Mouse (Mus musculus) cortical plate, adult 2 months (tissue): ENCODE measurements around the gene Gpr55.

Experiments used
- CTCF ChIP-seq: fragments of 200-500 bp; IDR thresholded peaks from 2 replicates; pipeline ENCODE4 v1.5.1; 2011; ENCODE audit warnings: mild to moderate bottlenecking, control low read depth, low read length; ENCODE audit not compliant: insufficient read depth; ENCODE audit errors: extremely low read depth
- POLR2A ChIP-seq: fragments of 200-500 bp; IDR thresholded peaks from 2 replicates; pipeline ENCODE4 v1.6.1; 2011; ENCODE audit warnings: mild to moderate bottlenecking, low read length, control low read depth; ENCODE audit not compliant: insufficient read depth; ENCODE audit errors: extremely low read depth

DNA sequence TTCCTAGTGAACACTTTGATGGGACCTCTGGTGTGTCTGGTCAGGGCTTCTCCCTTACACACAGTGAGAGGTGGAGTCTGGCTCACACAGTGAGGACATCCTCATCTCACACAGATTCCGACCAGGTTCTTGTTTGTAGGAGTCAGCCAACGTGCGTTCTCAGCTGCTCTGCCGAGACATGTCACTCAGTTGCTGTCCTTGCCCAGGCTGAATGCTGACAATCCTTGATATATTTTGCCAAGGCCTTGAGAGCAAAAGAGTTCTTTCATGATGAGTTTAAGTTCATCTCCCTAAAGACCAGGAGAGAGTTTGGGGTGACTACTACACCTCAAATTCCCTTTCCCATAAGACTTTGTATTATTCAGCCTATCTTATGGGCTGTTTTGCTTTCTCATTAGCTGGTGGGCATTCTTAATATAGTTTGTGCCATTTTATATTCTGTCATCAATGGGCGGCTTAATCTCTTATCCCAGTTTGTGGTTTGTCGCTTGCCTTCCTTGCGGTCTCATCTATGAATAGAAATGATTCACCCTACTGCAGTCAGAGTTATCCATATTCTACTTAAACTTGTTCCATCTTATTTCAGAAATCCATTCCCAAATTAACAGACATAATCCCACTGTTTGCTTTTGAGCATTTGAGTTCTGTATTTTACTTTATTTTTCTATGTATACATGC lies 47.6 kb downstream of the Gpr55 start:
- TF ChIP-seq CTCF (no peak), POLR2A (no peak)
